Mouse (Mus musculus): ENCODE results near the gene Lrrfip2. TPM values are rescaled to one million over a fixed set of nuclear protein-coding genes. Genes with fewer than 3 reads are reported as not detected.

The Lrrfip2 gene
- polyA plus RNA-seq, 1 experiment from 2014 or later = 37.8 TPM

DNA sequence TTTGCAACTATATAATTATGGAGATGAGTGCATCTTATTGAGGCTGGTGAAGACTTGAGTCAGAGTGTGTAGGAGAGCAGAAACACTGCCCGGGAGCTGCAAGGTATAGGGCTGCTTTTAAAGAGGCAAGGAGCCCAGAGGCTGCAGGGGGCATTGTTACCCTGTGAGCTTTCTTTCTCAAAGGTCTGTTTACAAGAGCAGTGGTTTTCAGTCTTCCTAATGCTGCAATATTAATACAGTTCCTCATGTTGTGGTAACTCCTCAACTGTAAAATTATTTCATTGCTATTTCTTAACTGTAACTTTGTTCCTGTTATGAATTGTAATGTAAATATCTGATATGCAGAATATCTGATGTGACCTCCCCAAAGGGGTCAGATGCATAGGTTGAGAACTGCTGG lies 104.2 kb downstream of the Lrrfip2 start:
- 83% methylated on average over 1 of the region's 1 CpGs for WGBS
- Histone ChIP-seq H3K4me3 (ENCODE audit: low read length) (no peak overlapping the region), H3K27me3 (ENCODE audit: insufficient read depth, low read length) (no peaks in the 10 kb centered on the region), H3K9me3 (ENCODE audit: low read length) (no peaks in the 10 kb centered on the region), H3K4me1 (ENCODE audit: insufficient read depth, low read length) (no peaks in the 10 kb centered on the region), H3K9ac (replicated peaks; ENCODE audit: low read length) (no peak overlapping the region), H3K36me3 (ENCODE audit: insufficient read depth, low read length) (peaks cover 23% of the 10 kb centered on the region), H3K27ac (ENCODE audit: low read length) (no peak overlapping the region), H3K4me2 (replicated peaks; ENCODE audit: low read depth, low read length) (no peak overlapping the region)
- ATAC-seq (ENCODE audit: low FRiP score, low TSS enrichment) = no peak

GRCm38 (mm10) chr9:111223406-111223805 lies 106.0 kb downstream of the Lrrfip2 start:
- Histone ChIP-seq H3K4me2 (replicated peaks; ENCODE audit: low read depth, low read length) (no peak overlapping the region), H3K4me3 (ENCODE audit: low read length) (no peak overlapping the region), H3K4me1 (ENCODE audit: insufficient read depth, low read length) (no peaks in the 10 kb centered on the region), H3K9me3 (ENCODE audit: low read length) (no peaks in the 10 kb centered on the region), H3K27ac (ENCODE audit: low read length) (no peak overlapping the region), H3K36me3 (ENCODE audit: insufficient read depth, low read length) (peaks cover 35% of the 10 kb centered on the region), H3K27me3 (ENCODE audit: insufficient read depth, low read length) (no peaks in the 10 kb centered on the region), H3K9ac (replicated peaks; ENCODE audit: low read length) (no peak overlapping the region)
- ATAC-seq (ENCODE audit: low FRiP score, low TSS enrichment) = no peak
- WGBS = 97% methylated on average over 5 of the region's 5 CpGs

GRCm38 (mm10) chr9:111228446-111228845 lies 111.1 kb downstream of the Lrrfip2 start:
- no peak overlapping the region for H3K9ac ChIP-seq (replicated peaks; ENCODE audit: low read length)
- H3K9me3 ChIP-seq (ENCODE audit: low read length) = no peaks in the 10 kb centered on the region
- peaks cover 51% of the 10 kb centered on the region for H3K36me3 ChIP-seq (ENCODE audit: insufficient read depth, low read length)
- no peak overlapping the region for H3K4me2 ChIP-seq (replicated peaks; ENCODE audit: low read depth, low read length)
- no peaks in the 10 kb centered on the region for H3K4me1 ChIP-seq (ENCODE audit: insufficient read depth, low read length)
- ATAC-seq (ENCODE audit: low FRiP score, low TSS enrichment) = no peak
- H3K4me3 ChIP-seq (ENCODE audit: low read length) = no peak overlapping the region
- WGBS = 78% methylated on average over 5 of the region's 5 CpGs
- no peak overlapping the region for H3K27ac ChIP-seq (ENCODE audit: low read length)
- no peaks in the 10 kb centered on the region for H3K27me3 ChIP-seq (ENCODE audit: insufficient read depth, low read length)

DNA sequence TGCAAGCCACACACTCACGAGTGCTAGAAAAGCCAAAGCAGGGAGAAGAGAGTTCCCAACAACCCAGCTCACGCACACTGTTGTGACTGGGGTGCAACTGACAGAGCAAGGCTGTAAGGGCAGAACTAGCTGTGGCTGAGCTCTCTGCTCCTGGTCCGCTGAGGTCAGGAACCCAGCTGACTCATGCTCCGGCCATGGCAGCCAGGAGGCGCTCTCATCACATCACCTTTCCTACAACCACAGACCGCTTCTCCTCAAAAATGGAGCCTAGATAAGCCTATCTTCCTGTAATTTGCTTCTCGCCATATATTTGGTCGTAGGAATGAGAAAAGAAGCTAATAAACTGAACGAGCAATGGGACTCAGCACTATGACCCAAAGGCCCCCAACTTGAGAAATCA lies 117.3 kb downstream of the Lrrfip2 start:
- WGBS = 87% methylated on average over 9 of the region's 9 CpGs
- Histone ChIP-seq H3K4me1 (ENCODE audit: insufficient read depth, low read length) (no peaks in the 10 kb centered on the region), H3K27me3 (ENCODE audit: insufficient read depth, low read length) (no peaks in the 10 kb centered on the region), H3K27ac (ENCODE audit: low read length) (no peak overlapping the region), H3K4me2 (replicated peaks; ENCODE audit: low read depth, low read length) (no peak overlapping the region), H3K9me3 (ENCODE audit: low read length) (no peaks in the 10 kb centered on the region), H3K4me3 (ENCODE audit: low read length) (no peak overlapping the region), H3K36me3 (ENCODE audit: insufficient read depth, low read length) (peaks cover 45% of the 10 kb centered on the region), H3K9ac (replicated peaks; ENCODE audit: low read length) (no peak overlapping the region)
- no peak for ATAC-seq (ENCODE audit: low FRiP score, low TSS enrichment)

- no peak overlapping the region for H3K4me2 ChIP-seq (replicated peaks; ENCODE audit: low read depth, low read length)
- H3K4me3 ChIP-seq (ENCODE audit: low read length) = no peak overlapping the region
- H3K4me1 ChIP-seq (ENCODE audit: insufficient read depth, low read length) = no peaks in the 10 kb centered on the region
- no peak overlapping the region for H3K9ac ChIP-seq (replicated peaks; ENCODE audit: low read length)
- no peaks in the 10 kb centered on the region for H3K27me3 ChIP-seq (ENCODE audit: insufficient read depth, low read length)
- peaks cover 49% of the 10 kb centered on the region for H3K36me3 ChIP-seq (ENCODE audit: insufficient read depth, low read length)
- H3K27ac ChIP-seq (ENCODE audit: low read length) = no peak overlapping the region
- no peaks in the 10 kb centered on the region for H3K9me3 ChIP-seq (ENCODE audit: low read length)
- ATAC-seq (ENCODE audit: low FRiP score, low TSS enrichment) = no peak
Measured at GRCm38 (mm10) chr9:111237726-111238125, 120.3 kb downstream of the Lrrfip2 start.

- Histone ChIP-seq H3K9ac (replicated peaks; ENCODE audit: low read length) (no peak overlapping the region), H3K36me3 (ENCODE audit: insufficient read depth, low read length) (peaks cover 48% of the 10 kb centered on the region)
- WGBS = 87% methylated on average over 4 of the region's 4 CpGs
Measured at GRCm38 (mm10) chr9:111239821-111240220, 122.4 kb downstream of the Lrrfip2 start.

DNA sequence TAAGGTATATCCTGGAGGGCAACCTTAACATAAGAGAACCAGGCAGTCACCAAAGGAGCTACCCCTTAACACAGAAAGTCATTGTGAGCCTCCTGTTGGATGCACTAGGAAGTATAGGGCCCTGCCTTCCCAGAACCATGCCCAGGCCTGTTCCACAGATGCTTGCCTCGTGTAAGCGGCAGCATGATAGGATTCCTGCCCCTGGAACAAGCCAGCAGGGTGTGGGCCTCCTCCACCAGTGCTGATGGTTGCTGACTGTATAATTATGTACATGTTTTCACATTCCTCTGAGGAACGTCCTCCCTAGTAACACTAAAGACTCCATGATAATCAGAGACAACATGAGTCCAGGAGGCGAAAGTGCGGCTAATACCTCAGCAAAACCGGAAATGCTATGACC lies 126.0 kb downstream of the Lrrfip2 start:
- Histone ChIP-seq H3K27me3 (ENCODE audit: insufficient read depth, low read length) (no peaks in the 10 kb centered on the region), H3K36me3 (ENCODE audit: insufficient read depth, low read length) (peaks cover 48% of the 10 kb centered on the region), H3K4me1 (ENCODE audit: insufficient read depth, low read length) (no peaks in the 10 kb centered on the region), H3K9ac (replicated peaks; ENCODE audit: low read length) (no peak overlapping the region), H3K9me3 (ENCODE audit: low read length) (no peaks in the 10 kb centered on the region), H3K27ac (ENCODE audit: low read length) (no peak overlapping the region), H3K4me3 (ENCODE audit: low read length) (no peak overlapping the region), H3K4me2 (replicated peaks; ENCODE audit: low read depth, low read length) (no peak overlapping the region)
- ATAC-seq (ENCODE audit: low FRiP score, low TSS enrichment) = no peak
- 86% methylated on average over 6 of the region's 6 CpGs for WGBS

More at GRCm38 (mm10) chr9:111239821-111240220, 122.4 kb downstream of the Lrrfip2 start:
- Histone ChIP-seq H3K4me2 (replicated peaks; ENCODE audit: low read depth, low read length) (no peak overlapping the region), H3K27me3 (ENCODE audit: insufficient read depth, low read length) (no peaks in the 10 kb centered on the region), H3K4me3 (ENCODE audit: low read length) (no peak overlapping the region), H3K27ac (ENCODE audit: low read length) (no peak overlapping the region), H3K4me1 (ENCODE audit: insufficient read depth, low read length) (no peaks in the 10 kb centered on the region), H3K9me3 (ENCODE audit: low read length) (no peaks in the 10 kb centered on the region)
- no peak for ATAC-seq (ENCODE audit: low FRiP score, low TSS enrichment)

- no peaks in the 10 kb centered on the region for H3K27me3 ChIP-seq (ENCODE audit: insufficient read depth, low read length)
- no peaks in the 10 kb centered on the region for H3K4me1 ChIP-seq (ENCODE audit: insufficient read depth, low read length)
- no peak overlapping the region for H3K9ac ChIP-seq (replicated peaks; ENCODE audit: low read length)
- no peak overlapping the region for H3K4me2 ChIP-seq (replicated peaks; ENCODE audit: low read depth, low read length)
- ATAC-seq (ENCODE audit: low FRiP score, low TSS enrichment) = no peak
- WGBS = 84% methylated on average over 6 of the region's 6 CpGs
- no peak overlapping the region for H3K27ac ChIP-seq (ENCODE audit: low read length)
- H3K9me3 ChIP-seq (ENCODE audit: low read length) = no peaks in the 10 kb centered on the region
- H3K4me3 ChIP-seq (ENCODE audit: low read length) = no peak overlapping the region
- H3K36me3 ChIP-seq (ENCODE audit: insufficient read depth, low read length) = peaks cover 49% of the 10 kb centered on the region
Measured at GRCm38 (mm10) chr9:111245546-111245945, 128.2 kb downstream of the Lrrfip2 start.

DNA sequence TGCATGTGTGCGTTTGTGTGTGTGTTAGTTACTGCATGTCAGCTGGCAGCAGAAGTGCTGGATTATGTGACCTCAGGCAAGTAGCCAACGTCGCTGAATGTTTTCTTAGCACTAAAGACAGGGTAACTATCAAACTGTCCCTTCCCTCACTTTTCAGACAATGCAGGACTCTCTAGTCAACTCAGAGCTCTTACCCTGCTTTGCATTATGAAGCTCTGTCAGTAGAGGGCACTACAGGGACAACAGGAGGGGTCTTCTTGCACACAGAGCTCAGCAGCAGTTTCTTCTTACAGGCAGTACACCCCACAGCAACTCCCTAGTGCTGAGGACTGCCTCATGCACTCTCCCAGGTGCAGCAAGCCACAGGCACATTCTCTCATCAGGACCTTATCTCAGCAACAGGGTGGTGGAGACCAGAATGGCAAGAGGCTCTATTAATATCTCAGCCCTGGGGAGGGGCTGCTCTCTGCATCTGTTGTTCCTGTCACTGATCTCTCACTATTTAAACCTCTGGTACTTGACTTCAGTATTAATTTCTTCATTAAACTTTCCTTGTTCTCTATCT lies 130.4 kb downstream of the Lrrfip2 start:
- H3K36me3 ChIP-seq (ENCODE audit: insufficient read depth, low read length) = peaks cover 54% of the 10 kb centered on the region

GRCm38 (mm10) chr9:111252161-111252869 lies 134.9 kb downstream of the Lrrfip2 start:
- no peak for ATAC-seq (ENCODE audit: low FRiP score, low TSS enrichment)
- peaks cover 70% of the 10 kb centered on the region for H3K36me3 ChIP-seq (ENCODE audit: insufficient read depth, low read length)
- no peaks in the 10 kb centered on the region for H3K27me3 ChIP-seq (ENCODE audit: insufficient read depth, low read length)
- H3K9me3 ChIP-seq (ENCODE audit: low read length) = no peaks in the 10 kb centered on the region
- no peaks in the 10 kb centered on the region for H3K4me1 ChIP-seq (ENCODE audit: insufficient read depth, low read length)
- H3K4me3 ChIP-seq (ENCODE audit: low read length) = no peak overlapping the region
- H3K4me2 ChIP-seq (replicated peaks; ENCODE audit: low read depth, low read length) = no peak overlapping the region
- WGBS = 77% methylated on average over 7 of the region's 7 CpGs
- no peak overlapping the region for H3K27ac ChIP-seq (ENCODE audit: low read length)
- no peak overlapping the region for H3K9ac ChIP-seq (replicated peaks; ENCODE audit: low read length)

More for the DNA sequence above, 130.4 kb downstream of the Lrrfip2 start:
- H3K4me1 ChIP-seq (ENCODE audit: insufficient read depth, low read length) = no peaks in the 10 kb centered on the region
- H3K27ac ChIP-seq (ENCODE audit: low read length) = no peak overlapping the region
- H3K4me3 ChIP-seq (ENCODE audit: low read length) = no peak overlapping the region
- no peak overlapping the region for H3K4me2 ChIP-seq (replicated peaks; ENCODE audit: low read depth, low read length)
- no peaks in the 10 kb centered on the region for H3K27me3 ChIP-seq (ENCODE audit: insufficient read depth, low read length)
- no peak for ATAC-seq (ENCODE audit: low FRiP score, low TSS enrichment)
- 74% methylated on average over 3 of the region's 3 CpGs for WGBS
- H3K9me3 ChIP-seq (ENCODE audit: low read length) = no peaks in the 10 kb centered on the region
- H3K9ac ChIP-seq (replicated peaks; ENCODE audit: low read length) = no peak overlapping the region
